Mouse (Mus musculus) ES-Bruce4 (cell line): ENCODE results near the gene Tex21.

Experiments
- EP300 ChIP-seq: IDR thresholded peaks from 2 replicates; pipeline ENCODE4 v1.6.1; 2011; ENCODE audit warnings: low read depth, low read length; ENCODE audit not compliant: insufficient read depth
- POLR2A ChIP-seq: IDR thresholded peaks from one replicate; pipeline ENCODE4 v1.8.1; 2011; ENCODE audit warnings: low read length; ENCODE audit not compliant: insufficient read depth

GRCm38 (mm10) chr12:76230644-76231043 is 15.9 kb downstream of the Tex21 start:
- TF ChIP-seq POLR2A (no peak), EP300 (no peak)
